Mouse (Mus musculus): ENCODE measurements around the gene Copg2.

DNA sequence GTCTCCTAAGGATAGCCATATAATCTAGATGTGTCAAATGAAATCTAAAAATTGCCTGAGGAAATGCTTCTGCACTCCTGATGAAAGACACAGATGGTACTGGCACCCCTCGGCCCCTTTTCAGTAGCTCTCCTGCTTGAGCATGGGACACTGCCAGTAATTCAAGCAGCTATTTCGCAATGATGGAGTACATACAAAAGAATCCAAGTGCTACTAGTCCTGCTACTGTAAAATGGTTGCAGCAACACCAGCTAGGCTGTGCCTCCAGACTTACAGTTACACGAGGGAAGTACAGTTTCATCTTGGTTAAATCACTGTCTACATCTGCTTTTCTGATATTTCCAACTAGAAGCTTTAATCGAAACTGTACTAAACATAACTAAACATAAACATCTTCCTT lies 13.1 kb downstream of the Copg2 start:
- TF ChIP-seq POLR2A (IDR thresholded peaks at IDR 0.05; ENCODE audit: insufficient read depth, low read depth, low read length) (no peak), CTCF (IDR thresholded peaks at IDR 0.05; ENCODE audit: insufficient read depth, low read depth, low read length) (no peak)

All from olfactory bulb, adult 2 months (tissue).